Mouse (Mus musculus): Measurements from ENCODE around the gene Zfp128. TPM values are rescaled to one million over a fixed set of nuclear protein-coding genes. Genes with fewer than 3 reads are reported as not detected.
"Not testable (repeated sequence)": the region's sequence is repeated elsewhere in the genome, so short reads cannot be mapped to it uniquely, and the experiment has no call there.

Zfp128 gene
- 8.2 and 8.7 TPM in 2 replicates for polyA plus RNA-seq (2015; fragmentation: Nextera tagmentation; extraction: Ambion mirVana)

DNA sequence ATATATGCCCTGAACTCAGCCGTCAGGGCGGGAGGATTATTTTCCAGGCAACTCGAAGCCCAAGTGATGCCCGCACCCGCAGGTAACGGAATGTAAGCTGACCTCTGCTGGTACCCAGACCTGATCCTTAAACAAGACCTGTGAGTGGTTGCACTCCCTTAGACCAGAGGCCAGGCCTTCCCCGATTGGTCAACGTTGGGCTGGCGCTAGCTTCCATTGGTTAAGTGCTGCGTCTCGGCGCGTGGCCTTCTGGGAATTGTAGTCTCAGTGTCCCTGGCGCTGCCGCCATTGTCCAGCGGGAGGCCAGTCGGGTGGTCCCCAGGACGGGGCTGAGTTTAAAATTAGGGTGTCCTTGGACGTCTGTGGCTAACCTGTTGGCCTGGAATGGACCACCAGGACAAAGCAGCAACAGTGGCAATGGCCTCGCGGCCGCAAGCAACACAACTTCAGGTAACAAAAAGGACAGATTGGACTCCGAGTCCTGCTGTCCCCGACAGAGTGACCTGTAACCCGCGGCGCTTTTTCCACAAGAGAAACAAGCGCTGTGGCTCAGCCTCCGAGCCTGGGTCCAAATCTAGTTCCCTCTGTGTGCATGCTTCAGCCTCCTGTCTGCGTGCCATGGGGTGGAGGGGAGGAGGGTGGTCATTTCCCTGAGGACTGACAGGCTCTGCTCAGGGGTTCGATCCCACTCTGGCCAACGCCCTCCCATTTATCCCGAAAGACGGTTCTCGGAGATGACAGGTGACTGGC is at the start of gene Zfp128:
Gene Zfp128 (plus strand): TSS at position 267 of the 750 bp plus-strand sequence.
- Histone ChIP-seq H3K27me3 (ENCODE audit: control insufficient read depth, insufficient read depth, low read depth, low read length) (no peaks in the 10 kb centered on the region), H3K4me2 (ENCODE audit: low read length) (peak within 1 kb of the TSS; percentile 71), H3K9ac (ENCODE audit: low read depth, low read length) (peak within 1 kb of the TSS; percentile 94), H3K36me3 (ENCODE audit: control insufficient read depth, insufficient read depth, low read length) (peaks cover 13% of the 10 kb centered on the region), H3K27ac (ENCODE audit: low read length) (peak within 1 kb of the TSS; percentile 66), H3K4me3 (ENCODE audit: low read depth, low read length) (peak within 1 kb of the TSS; percentile 85), H3K9me3 (replicated peaks; ENCODE audit: control insufficient read depth, low read length, poor library complexity, severe bottlenecking) (no peaks in the 10 kb centered on the region), H3K4me1 (ENCODE audit: control insufficient read depth, insufficient read depth, low read length) (peaks cover 15% of the 10 kb centered on the region)
- ATAC-seq, result peak; percentile 99
- WGBS, result under 1% methylated on average over 35 of the region's 35 CpGs

DNA sequence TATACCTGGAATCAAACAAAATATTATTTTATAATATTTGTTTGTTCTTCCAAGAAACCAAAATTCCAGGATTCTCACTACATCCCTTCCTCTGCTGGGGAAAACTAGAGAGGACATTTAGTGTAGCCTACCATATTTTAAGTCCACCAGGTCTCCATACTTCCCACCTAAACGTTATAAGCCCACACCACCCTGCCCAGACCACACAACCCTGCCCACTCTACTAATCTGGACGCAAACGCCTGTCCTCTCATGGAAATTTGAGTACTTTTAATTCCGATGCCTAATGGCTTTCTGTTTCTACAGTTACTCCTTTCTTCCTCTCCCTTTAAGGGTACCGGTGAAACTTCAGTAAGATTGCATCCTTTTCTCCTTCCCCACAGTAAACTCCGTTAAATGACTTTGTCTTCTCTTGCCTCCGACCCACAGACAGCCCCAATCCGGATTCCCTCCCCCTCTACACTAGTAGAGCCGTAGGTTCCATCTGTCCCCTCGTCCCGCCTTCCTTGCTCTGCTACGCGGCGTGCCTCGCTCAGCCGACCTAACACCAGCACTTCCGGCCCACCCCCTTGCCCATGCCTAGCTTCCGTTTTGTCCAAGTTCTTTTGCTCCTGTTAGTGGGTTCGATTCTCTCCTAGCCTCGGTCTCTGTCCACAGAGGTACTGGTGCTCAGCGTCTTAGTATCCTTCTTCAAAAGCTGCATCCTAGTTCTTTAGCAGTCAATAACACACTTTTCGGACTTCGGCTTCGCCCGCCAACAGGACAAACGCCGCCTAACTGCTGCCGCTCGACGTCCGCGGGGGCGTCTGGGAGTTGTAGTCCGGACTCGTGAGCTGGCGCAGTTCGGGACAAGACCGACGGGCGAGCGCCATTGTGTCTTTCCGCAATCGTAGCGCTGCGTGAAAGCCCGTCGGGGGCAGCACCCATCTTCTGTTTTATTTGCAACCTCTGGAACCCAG is 46.5 kb upstream of the Zfp128 start, which contains the start of gene Zfp110:
Gene Zfp110 (plus strand): TSS at position 600 of the 959 bp plus-strand sequence.
- Histone ChIP-seq H3K9me3 (replicated peaks; ENCODE audit: control insufficient read depth, low read length, poor library complexity, severe bottlenecking) (peaks cover 3% of the 10 kb centered on the region), H3K9ac (ENCODE audit: low read depth, low read length) (peak within 1 kb of the TSS; percentile 71), H3K36me3 (ENCODE audit: control insufficient read depth, insufficient read depth, low read length) (peaks cover 25% of the 10 kb centered on the region), H3K27me3 (ENCODE audit: control insufficient read depth, insufficient read depth, low read depth, low read length) (no peaks in the 10 kb centered on the region), H3K4me3 (ENCODE audit: low read depth, low read length) (peak within 1 kb of the TSS; percentile 65), H3K4me1 (ENCODE audit: control insufficient read depth, insufficient read depth, low read length) (peaks cover 4% of the 10 kb centered on the region; the same call in 1 of the 2 replicates), H3K4me2 (ENCODE audit: low read length) (peak within 1 kb of the TSS; percentile 74), H3K27ac (ENCODE audit: low read length) (peak within 1 kb of the TSS; percentile 62)
- WGBS, result 4% methylated on average over 47 of the region's 47 CpGs
- peak; percentile 96 for ATAC-seq

DNA sequence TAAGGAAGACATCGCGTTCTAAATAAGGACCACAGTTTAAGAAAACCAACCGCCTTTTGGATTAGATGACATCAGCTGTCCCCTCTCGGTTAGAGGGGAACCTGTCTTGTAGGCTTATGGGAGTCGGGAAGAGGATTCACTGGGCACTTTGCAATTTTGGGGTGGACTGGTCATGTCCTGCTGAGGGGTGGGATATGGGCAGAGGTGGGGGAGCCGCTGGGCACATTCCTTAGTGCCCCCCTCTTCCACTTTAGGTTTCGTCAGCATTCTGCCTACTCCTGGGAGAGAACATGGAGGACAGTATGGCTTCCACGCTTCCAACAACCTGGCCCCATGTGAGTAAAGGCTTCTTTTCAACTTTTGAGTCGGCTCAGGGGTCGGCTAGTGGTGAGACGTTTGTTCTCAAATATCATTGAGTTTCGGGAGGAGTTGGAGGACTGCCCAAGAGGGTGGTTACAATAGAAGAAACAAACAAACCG is 45.7 kb upstream of the Zfp128 start:
- ATAC-seq, result peak; percentile 59
- peaks cover 9% of the 10 kb centered on the region for H3K9me3 ChIP-seq (replicated peaks; ENCODE audit: control insufficient read depth, low read length, poor library complexity, severe bottlenecking)
- peak overlapping the region; percentile 65 for H3K4me3 ChIP-seq (ENCODE audit: low read depth, low read length)
- H3K9ac ChIP-seq (ENCODE audit: low read depth, low read length), result peak overlapping the region; percentile 71
- H3K27me3 ChIP-seq (ENCODE audit: control insufficient read depth, insufficient read depth, low read depth, low read length), result no peaks in the 10 kb centered on the region
- peaks cover 31% of the 10 kb centered on the region for H3K36me3 ChIP-seq (ENCODE audit: control insufficient read depth, insufficient read depth, low read length)
- H3K4me2 ChIP-seq (ENCODE audit: low read length), result peak overlapping the region; percentile 74
- H3K27ac ChIP-seq (ENCODE audit: low read length), result peak overlapping the region; percentile 62
- peaks cover 4% of the 10 kb centered on the region; the same call in 1 of the 2 replicates for H3K4me1 ChIP-seq (ENCODE audit: control insufficient read depth, insufficient read depth, low read length)
- WGBS, result 43% methylated on average over 13 of the region's 13 CpGs

DNA sequence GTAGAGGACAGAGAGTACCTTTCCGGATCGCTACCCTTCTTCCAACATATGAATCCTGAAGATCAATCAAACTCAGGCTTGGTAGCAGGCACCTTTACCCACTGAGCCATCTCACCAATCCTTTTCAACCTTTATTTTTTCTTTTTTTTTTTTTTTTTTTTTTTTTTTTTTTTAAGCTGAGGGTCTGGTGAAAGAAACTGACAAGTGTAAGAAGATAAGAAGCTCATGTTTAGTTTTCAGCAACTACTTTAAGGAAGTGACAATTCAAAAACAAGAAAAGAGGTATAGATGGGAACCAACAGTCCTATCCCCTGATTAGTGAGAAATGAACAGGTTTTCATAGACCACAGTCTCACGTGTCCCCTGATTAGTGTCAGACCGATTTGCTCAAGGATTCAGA is 45.2 kb upstream of the Zfp128 start:
- Histone ChIP-seq H3K4me1 (ENCODE audit: control insufficient read depth, insufficient read depth, low read length) (peaks cover 4% of the 10 kb centered on the region; the same call in 1 of the 2 replicates), H3K4me2 (ENCODE audit: low read length) (peak overlapping the region; percentile 74), H3K27ac (ENCODE audit: low read length) (no peak overlapping the region), H3K9me3 (replicated peaks; ENCODE audit: control insufficient read depth, low read length, poor library complexity, severe bottlenecking) (peaks cover 13% of the 10 kb centered on the region), H3K27me3 (ENCODE audit: control insufficient read depth, insufficient read depth, low read depth, low read length) (no peaks in the 10 kb centered on the region), H3K9ac (ENCODE audit: low read depth, low read length) (no peak overlapping the region), H3K36me3 (ENCODE audit: control insufficient read depth, insufficient read depth, low read length) (peaks cover 36% of the 10 kb centered on the region), H3K4me3 (ENCODE audit: low read depth, low read length) (peak overlapping the region; percentile 65)
- no peak for ATAC-seq
- WGBS, result 100% methylated on average over 4 of the region's 4 CpGs

DNA sequence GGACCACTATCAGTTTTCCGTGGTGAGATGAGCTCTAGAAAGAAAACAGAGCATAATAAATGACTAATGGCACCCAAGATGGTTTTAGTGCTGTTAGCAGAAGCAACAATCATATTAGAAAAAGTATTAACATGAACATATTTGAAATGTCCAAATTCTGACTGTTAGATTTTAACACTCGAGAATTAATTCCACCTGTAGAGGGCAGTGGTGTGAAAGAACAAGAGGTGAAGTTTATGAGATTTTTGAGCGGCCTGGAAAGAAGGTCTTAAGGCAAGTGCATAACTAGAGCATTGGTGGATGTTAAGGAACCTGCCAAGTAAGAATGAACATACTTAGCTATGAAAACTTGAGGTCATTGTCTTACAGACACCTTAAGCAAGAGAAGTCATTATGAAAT is 6.7 kb upstream of the Zfp128 start:
- Histone ChIP-seq H3K27ac (ENCODE audit: low read length) (no peak overlapping the region), H3K4me1 (ENCODE audit: control insufficient read depth, insufficient read depth, low read length) (no peaks in the 10 kb centered on the region), H3K9me3 (replicated peaks; ENCODE audit: control insufficient read depth, low read length, poor library complexity, severe bottlenecking) (peaks cover 3% of the 10 kb centered on the region; the same call in 1 of the 2 replicates), H3K4me2 (ENCODE audit: low read length) (no peak overlapping the region), H3K9ac (ENCODE audit: low read depth, low read length) (no peak overlapping the region), H3K27me3 (ENCODE audit: control insufficient read depth, insufficient read depth, low read depth, low read length) (no peaks in the 10 kb centered on the region), H3K4me3 (ENCODE audit: low read depth, low read length) (no peak overlapping the region), H3K36me3 (ENCODE audit: control insufficient read depth, insufficient read depth, low read length) (no peaks in the 10 kb centered on the region)
- WGBS, result 25% methylated on average over 3 of the region's 3 CpGs
- no peak for ATAC-seq

DNA sequence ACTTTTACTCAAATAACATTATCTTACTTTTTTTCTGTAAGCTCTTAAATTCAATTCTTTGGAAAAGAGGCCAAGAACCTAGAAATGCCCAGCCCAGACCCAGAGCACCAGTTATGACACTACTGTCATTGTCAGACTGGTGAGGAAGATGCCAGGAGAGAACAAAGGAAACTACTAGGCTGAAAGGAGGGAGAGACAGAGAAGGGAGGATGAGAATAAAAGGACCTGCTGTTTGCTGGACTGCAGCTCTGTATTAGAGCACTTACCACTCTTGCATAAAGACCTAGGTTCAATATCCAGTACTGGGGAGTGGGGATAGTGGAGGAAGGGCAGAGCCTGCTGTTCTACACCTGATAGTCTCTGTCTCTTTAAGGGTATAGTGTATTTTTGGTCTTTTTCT is 941 bp upstream of the Zfp128 start:
- H3K9me3 ChIP-seq (replicated peaks; ENCODE audit: control insufficient read depth, low read length, poor library complexity, severe bottlenecking), result no peaks in the 10 kb centered on the region
- H3K27ac ChIP-seq (ENCODE audit: low read length), result no peak overlapping the region
- H3K4me2 ChIP-seq (ENCODE audit: low read length), result peak overlapping the region; percentile 71
- ATAC-seq, result peak; percentile 33; the same call in 1 of the 2 replicates
- peaks cover 15% of the 10 kb centered on the region for H3K4me1 ChIP-seq (ENCODE audit: control insufficient read depth, insufficient read depth, low read length)
- H3K36me3 ChIP-seq (ENCODE audit: control insufficient read depth, insufficient read depth, low read length), result peaks cover 7% of the 10 kb centered on the region
- peak overlapping the region; percentile 85; the same call in 1 of the 2 replicates for H3K4me3 ChIP-seq (ENCODE audit: low read depth, low read length)
- no peak overlapping the region for H3K9ac ChIP-seq (ENCODE audit: low read depth, low read length)
- no peaks in the 10 kb centered on the region for H3K27me3 ChIP-seq (ENCODE audit: control insufficient read depth, insufficient read depth, low read depth, low read length)

DNA sequence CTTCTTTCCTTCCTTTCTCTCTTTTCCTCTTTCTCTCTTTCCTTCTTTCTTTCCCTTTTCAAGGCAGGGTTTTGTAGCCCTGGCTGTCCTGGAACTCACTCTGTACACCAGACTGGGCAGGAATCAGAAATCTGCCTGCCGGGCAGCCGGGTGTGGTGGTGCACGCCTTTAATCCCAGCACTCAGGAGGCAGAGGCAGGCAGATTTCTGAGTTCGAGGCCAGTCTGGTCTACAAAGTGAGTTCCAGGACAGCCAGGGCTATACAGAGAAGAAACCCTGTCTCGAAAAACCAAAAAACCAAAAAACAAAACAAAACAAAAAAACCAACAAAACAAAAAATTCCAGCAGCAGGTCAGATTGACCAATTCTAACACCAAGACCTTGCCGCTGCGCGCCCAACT is 480 bp upstream of the Zfp128 start:
- Histone ChIP-seq H3K4me1 (ENCODE audit: control insufficient read depth, insufficient read depth, low read length) (peaks cover 15% of the 10 kb centered on the region), H3K4me3 (ENCODE audit: low read depth, low read length) (peak overlapping the region; percentile 85), H3K4me2 (ENCODE audit: low read length) (peak overlapping the region; percentile 71), H3K9ac (ENCODE audit: low read depth, low read length) (peak overlapping the region; percentile 94), H3K27ac (ENCODE audit: low read length) (peak overlapping the region; percentile 63; the same call in 1 of the 2 replicates)
- 42% methylated on average over 8 of the region's 8 CpGs for WGBS
- H3K9me3 ChIP-seq (replicated peaks; ENCODE audit: control insufficient read depth, low read length, poor library complexity, severe bottlenecking); H3K36me3 ChIP-seq (ENCODE audit: control insufficient read depth, insufficient read depth, low read length); H3K27me3 ChIP-seq (ENCODE audit: control insufficient read depth, insufficient read depth, low read depth, low read length): not testable (repeated sequence)
- ATAC-seq, result peak; percentile 37

DNA sequence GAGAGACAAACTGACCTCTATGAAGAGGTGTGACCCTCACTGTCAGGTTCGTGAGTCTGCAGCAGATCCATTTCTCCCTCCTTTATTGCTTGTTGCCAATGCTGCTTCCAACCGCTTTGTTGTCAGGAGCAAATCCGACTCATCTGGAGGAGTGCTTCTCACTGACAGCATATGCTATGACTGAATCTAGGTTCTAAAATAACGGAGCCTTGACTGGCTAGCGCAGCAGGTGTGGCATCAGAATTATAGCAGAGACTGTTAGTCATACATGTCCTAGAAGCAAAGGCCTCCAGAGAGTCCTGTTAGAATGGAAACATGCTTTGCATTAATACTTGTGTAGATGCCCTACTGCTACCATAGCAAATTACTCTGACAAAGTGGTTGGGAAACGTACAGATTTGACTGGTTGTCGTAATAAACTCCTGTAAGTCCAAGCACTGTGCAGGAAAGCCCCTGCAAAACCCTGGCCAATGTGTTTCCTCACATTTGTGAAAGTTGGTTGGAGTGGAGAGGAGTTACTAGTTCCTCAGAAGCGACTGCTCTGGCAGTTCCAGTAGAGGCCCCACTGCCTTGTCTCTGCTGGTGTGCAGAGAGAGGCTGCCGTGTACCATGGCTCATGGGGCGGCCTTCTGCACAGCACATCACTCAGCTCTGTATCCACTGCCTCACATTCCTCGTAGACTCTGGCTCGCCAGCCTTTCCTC is 5.7 kb downstream of the Zfp128 start:
- H3K27ac ChIP-seq (ENCODE audit: low read length), result no peak overlapping the region
- WGBS, result 93% methylated on average over 12 of the region's 12 CpGs
- no peak overlapping the region for H3K4me3 ChIP-seq (ENCODE audit: low read depth, low read length)
- peaks cover 53% of the 10 kb centered on the region for H3K36me3 ChIP-seq (ENCODE audit: control insufficient read depth, insufficient read depth, low read length)
- no peak for ATAC-seq
- H3K4me1 ChIP-seq (ENCODE audit: control insufficient read depth, insufficient read depth, low read length), result peaks cover 9% of the 10 kb centered on the region; the same call in 1 of the 2 replicates
- no peaks in the 10 kb centered on the region for H3K27me3 ChIP-seq (ENCODE audit: control insufficient read depth, insufficient read depth, low read depth, low read length)
- no peaks in the 10 kb centered on the region for H3K9me3 ChIP-seq (replicated peaks; ENCODE audit: control insufficient read depth, low read length, poor library complexity, severe bottlenecking)
- no peak overlapping the region for H3K4me2 ChIP-seq (ENCODE audit: low read length)
- H3K9ac ChIP-seq (ENCODE audit: low read depth, low read length), result no peak overlapping the region

Measured in midbrain, embryonic 16.5 days (tissue).